Mouse (Mus musculus): ENCODE data around the gene Uck1.

The Uck1 gene

GRCm38 (mm10) chr2:32218541-32219334 lies 41.2 kb downstream of the Uck1 start:
- no peak for DNase-seq (ENCODE audit: low read depth, low spot score)

DNA sequence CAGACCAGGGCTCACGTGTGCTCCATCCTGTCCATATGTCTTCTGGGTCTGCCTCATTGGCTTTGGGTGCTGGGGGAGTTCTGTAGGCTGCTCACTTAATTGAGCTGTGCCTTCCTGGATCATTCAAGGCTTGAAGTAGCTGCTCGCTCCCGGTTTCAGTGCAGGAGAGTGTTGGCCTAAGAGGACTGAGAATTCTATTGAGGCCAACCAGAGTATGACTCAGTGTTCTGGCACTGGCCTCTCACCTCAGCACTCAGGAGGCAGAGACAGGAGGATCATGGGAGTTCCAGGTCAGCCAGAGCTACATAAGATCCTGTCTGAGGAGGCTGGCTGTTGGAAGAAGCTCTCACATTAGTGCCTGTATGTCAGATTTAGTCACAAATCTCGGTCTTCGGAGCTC lies 41.8 kb downstream of the Uck1 start:
- no peak for DNase-seq (ENCODE audit: low read depth, low spot score)

DNA sequence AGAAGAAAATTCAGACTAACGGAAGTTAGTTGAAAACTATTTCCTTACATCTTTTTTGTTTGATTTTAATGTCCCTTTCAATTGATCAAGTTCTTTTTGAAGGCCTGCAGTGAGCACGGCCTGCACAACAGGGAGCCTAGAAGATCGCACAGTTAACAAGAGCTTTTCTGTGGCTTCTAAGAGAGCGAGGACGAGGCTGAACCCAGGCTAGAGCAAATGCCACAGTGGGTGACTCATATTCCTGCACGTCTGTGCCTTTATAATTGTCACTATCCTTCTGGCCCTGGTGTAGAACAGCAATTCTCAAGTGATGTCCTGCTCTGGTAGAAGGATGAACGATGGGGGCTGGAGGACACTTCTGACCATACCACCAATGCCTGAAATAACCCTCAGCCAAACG lies 42.3 kb downstream of the Uck1 start:
- no peak for DNase-seq (ENCODE audit: low read depth, low spot score)

GRCm38 (mm10) chr2:32216506-32216905 lies 43.5 kb downstream of the Uck1 start:
- no peak for DNase-seq (ENCODE audit: low read depth, low spot score)

- DNase-seq (ENCODE audit: low read depth, low spot score), result no peak
Observed at GRCm38 (mm10) chr2:32215576-32215975, 44.4 kb downstream of the Uck1 start.

GRCm38 (mm10) chr2:32213000-32213399 lies 47.0 kb downstream of the Uck1 start:
- no peak for DNase-seq (ENCODE audit: low read depth, low spot score)

- no peak for DNase-seq (ENCODE audit: low read depth, low spot score)
Observed at GRCm38 (mm10) chr2:32211689-32212088, 48.3 kb downstream of the Uck1 start.

DNA sequence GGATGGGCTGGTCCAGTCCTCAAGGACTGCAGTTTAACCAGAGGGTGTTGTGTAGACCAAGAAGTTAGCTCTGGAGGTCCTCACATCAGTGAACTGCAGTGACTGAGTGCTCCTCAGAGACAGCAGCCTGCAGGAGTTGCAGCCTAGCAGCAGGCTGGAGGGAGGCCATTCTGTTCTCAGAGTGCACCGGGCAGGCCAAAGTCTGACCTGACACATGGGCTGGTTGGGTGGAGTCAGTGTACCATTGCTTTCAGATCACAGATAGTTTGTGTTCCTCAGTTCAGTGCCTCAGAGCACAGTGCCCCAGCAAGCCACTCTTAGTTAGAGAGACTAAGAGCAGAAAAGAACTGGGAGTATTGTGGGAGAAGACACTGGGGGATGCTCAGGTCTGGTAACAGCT lies 52.3 kb downstream of the Uck1 start:
- no peak for DNase-seq (ENCODE audit: low read depth, low spot score)
